Mouse (Mus musculus): ENCODE measurements around the gene Fars2.

GRCm38 (mm10) chr13:36620498-36621332 lies 503.5 kb downstream of the Fars2 start:
- TF ChIP-seq CTCF (IDR thresholded peaks at IDR 0.05; ENCODE audit: control insufficient read depth, insufficient read depth, insufficient replicate concordance, low read depth, low read length) (no peak), POLR2A (IDR thresholded peaks at IDR 0.05; ENCODE audit: control insufficient read depth, low read depth, low read length) (no peak)

Data from testis, adult 2 months (tissue).